ENCODE assay signal across 10 mouse cellular contexts in genomic region chr8:8258231-8258638, GRCm38 (mm10).
A peak's percentile ranks its signal among the peaks of the same experiment; 100 is the strongest.
DNase-seq lines count a peak whose midpoint lies in the region; ATAC-seq and TF ChIP-seq lines count a peak whose summit lies in the region.
"Had no signal": no experiment of that assay in that cellular context is flagged by ENCODE, and none has a peak within 500 bp of the region (broad histone marks: within the 10 kb centered on the region; RNA-seq: fewer than 3 reads in every experiment).

No protein-coding gene starts in this region.

- no peak overlapping the region for H3K27ac ChIP-seq in heart, embryonic 13.5 days (replicated peaks)
- no peak overlapping the region for H3K27ac ChIP-seq in forebrain, postnatal 0 days (ENCODE audit: low read depth, low read length)
- H3K27ac ChIP-seq in midbrain, embryonic 12.5 days (replicated peaks) = no peak overlapping the region

- no peak overlapping the region; the same call in 1 of the 2 replicates for H3K9ac ChIP-seq in heart, embryonic 13.5 days
- no peak overlapping the region for H3K9ac ChIP-seq in forebrain, postnatal 0 days
- no peak overlapping the region for H3K9ac ChIP-seq in midbrain, embryonic 12.5 days (replicated peaks)

- H3K4me2 ChIP-seq in heart, embryonic 13.5 days = peak overlapping the region; percentile 41
- no peak overlapping the region for H3K4me2 ChIP-seq in forebrain, postnatal 0 days (ENCODE audit: low read depth)
- H3K4me2 ChIP-seq in midbrain, embryonic 12.5 days (replicated peaks) = peak overlapping the region; percentile 29

- no peak for ATAC-seq in heart, embryonic 13.5 days (ENCODE audit: extremely low read depth, insufficient number of reproducible peaks, low FRiP score, low TSS enrichment)
- peak; percentile 34; the same call in 1 of the 2 replicates for ATAC-seq in forebrain, postnatal 0 days
- ATAC-seq in midbrain, embryonic 12.5 days (ENCODE audit: low FRiP score, low read depth) = peak; percentile 79

- intact Hi-C loops in gastrocnemius, postnatal 36 days (cut with DNase I) = no loop called here

- H3K27me3 ChIP-seq in heart, embryonic 13.5 days (replicated peaks) = no peaks in the 10 kb centered on the region
- H3K27me3 ChIP-seq in forebrain, postnatal 0 days (ENCODE audit: insufficient read depth, low read length) = no peaks in the 10 kb centered on the region
- peaks cover 16% of the 10 kb centered on the region; the same call in 1 of the 2 replicates for H3K27me3 ChIP-seq in midbrain, embryonic 12.5 days

- no peak overlapping the region for H3K4me3 ChIP-seq in heart, embryonic 13.5 days
- H3K4me3 ChIP-seq in forebrain, postnatal 0 days (ENCODE audit: low read depth, low read length) = no peak overlapping the region
- H3K4me3 ChIP-seq in midbrain, embryonic 12.5 days = no peak overlapping the region
- H3K4me3 ChIP-seq: erythroblast, embryonic 14.5 days had no signal

- DNase-seq in heart, adult 9 months (ENCODE audit: low spot score in 2 of 2) = no peak
- peak; percentile 68 for DNase-seq in brain, embryonic 14.5 days (ENCODE audit: low read depth)
- peak; percentile 14 for DNase-seq in forebrain, postnatal 0 days
- no peak for DNase-seq in thymus, postnatal 0 days (ENCODE audit: low spot score)
- DNase-seq in frontal cortex, postnatal 25 days (ENCODE audit: low spot score in 2 of 2) = no peak
- no peak for DNase-seq in gastrocnemius, postnatal 36 days
- DNase-seq: kidney, adult 2 months had no signal

- H3K4me1 ChIP-seq in heart, embryonic 13.5 days = peaks cover 6% of the 10 kb centered on the region
- no peaks in the 10 kb centered on the region for H3K4me1 ChIP-seq in forebrain, postnatal 0 days (ENCODE audit: insufficient read depth)
- H3K4me1 ChIP-seq in midbrain, embryonic 12.5 days = peaks cover 9% of the 10 kb centered on the region

- no peaks in the 10 kb centered on the region for H3K9me3 ChIP-seq in heart, embryonic 13.5 days
- H3K9me3 ChIP-seq in forebrain, postnatal 0 days (ENCODE audit: low read length) = no peaks in the 10 kb centered on the region
- H3K9me3 ChIP-seq in midbrain, embryonic 12.5 days = no peaks in the 10 kb centered on the region

- H3K36me3 ChIP-seq in heart, embryonic 13.5 days = no peaks in the 10 kb centered on the region
- no peaks in the 10 kb centered on the region for H3K36me3 ChIP-seq in forebrain, postnatal 0 days (ENCODE audit: insufficient read depth)
- no peaks in the 10 kb centered on the region for H3K36me3 ChIP-seq in midbrain, embryonic 12.5 days

- 21% methylated on average over 9 of the region's 9 CpGs for WGBS in heart, embryonic 13.5 days
- WGBS in forebrain, postnatal 0 days = 5% methylated on average over 9 of the region's 9 CpGs
- WGBS in midbrain, embryonic 12.5 days = 3% methylated on average over 9 of the region's 9 CpGs

- no peak for TF ChIP-seq CTCF in brain, embryonic 14.5 days (IDR thresholded peaks at IDR 0.05; ENCODE audit: borderline replicate concordance, extremely low read depth, insufficient read depth, insufficient read length)
- TF ChIP-seq CTCF in forebrain, postnatal 0 days (IDR thresholded peaks at IDR 0.05; ENCODE audit: low read depth) = no peak

- TF ChIP-seq POLR2A in brain, embryonic 14.5 days (IDR thresholded peaks at IDR 0.05; ENCODE audit: borderline replicate concordance, extremely low read depth, insufficient read depth, insufficient read length, poor library complexity, severe bottlenecking) = no peak

Comparison
In these comparisons a context has a peak if more than half of its experiments do, and no peak if none do; other contexts are left out.
1. DNase-seq: peak in brain, embryonic 14.5 days (single experiment) and forebrain, postnatal 0 days (single experiment); none in heart, adult 9 months (0 of 2), thymus, postnatal 0 days (single experiment), frontal cortex, postnatal 25 days (0 of 2) and gastrocnemius, postnatal 36 days (0 of 2).